Mouse (Mus musculus) heart, embryonic 14.5 days (tissue): ENCODE data around the gene Gpcpd1. TPM values are rescaled to one million over a fixed set of nuclear protein-coding genes. Genes with fewer than 3 reads are reported as not detected.
A peak's percentile ranks its signal among the peaks of the same experiment; 100 is the strongest.

Experiments
- ATAC-seq: fragments of 200-750 bp; cut with Nextera tagmentation; 2 replicates; pipeline ENCODE4 v1.8.0; 2017; ENCODE audit warnings: low read depth, moderate TSS enrichment; ENCODE audit not compliant: insufficient number of reproducible peaks, insufficient read depth, low FRiP score
- H3K27ac ChIP-seq, 2 experiments: fragments of 200-500 bp in 1 of 2; fragments of 300-500 bp in 1 of 2; sonication (generic) in 1 of 2; replicated peaks in 1 of 2; 2 replicates each; pipeline ENCODE4 v1.5.1; 2012 to 2014; ENCODE audit warnings: low read depth in 2 of 2, low read length in 2 of 2, control low read depth in 1 of 2, mild to moderate bottlenecking in 1 of 2, mixed read lengths in 1 of 2; ENCODE audit not compliant: control insufficient read depth in 1 of 2, insufficient read depth in 1 of 2
- H3K27me3 ChIP-seq: fragments of 300-500 bp; sonication (generic); 2 replicates; pipeline ENCODE4 v1.6.1; 2014; ENCODE audit warnings: mild to moderate bottlenecking, low read length, control low read depth; ENCODE audit not compliant: control insufficient read depth, insufficient read depth
- H3K36me3 ChIP-seq: fragments of 300-500 bp; sonication (generic); 2 replicates; pipeline ENCODE4 v1.6.1; 2014; ENCODE audit warnings: mild to moderate bottlenecking, control low read depth, low read length, mixed read lengths; ENCODE audit not compliant: control insufficient read depth, insufficient read depth
- H3K4me1 ChIP-seq, 2 experiments: fragments of 200-500 bp in 1 of 2; fragments of 300-500 bp in 1 of 2; sonication (generic) in 1 of 2; 2 replicates each; pipeline ENCODE4 v1.6.1; 2012 to 2014; ENCODE audit warnings: low read length in 2 of 2, control low read depth in 1 of 2, mixed read lengths in 1 of 2; ENCODE audit not compliant: control insufficient read depth in 2 of 2, insufficient read depth in 2 of 2
- H3K4me2 ChIP-seq: fragments of 300-500 bp; sonication (generic); 2 replicates; pipeline ENCODE4 v1.6.1; 2014; ENCODE audit warnings: mild to moderate bottlenecking, low read length
- H3K4me3 ChIP-seq, 2 experiments: fragments of 200-500 bp in 1 of 2; fragments of 300-500 bp in 1 of 2; sonication (generic) in 1 of 2; 2 replicates each; pipeline ENCODE4 v1.5.1; 2012 to 2014; ENCODE audit warnings: low read length in 2 of 2, mild to moderate bottlenecking in 2 of 2, control low read depth in 1 of 2, low read depth in 1 of 2, moderate library complexity in 1 of 2; ENCODE audit not compliant: control insufficient read depth in 1 of 2, insufficient read depth in 1 of 2
- H3K9ac ChIP-seq: fragments of 300-500 bp; sonication (generic); 2 replicates; pipeline ENCODE4 v1.6.1; 2014; ENCODE audit warnings: mild to moderate bottlenecking, low read length
- H3K9me3 ChIP-seq: fragments of 300-500 bp; sonication (generic); 2 replicates; pipeline ENCODE4 v1.6.1; 2016; ENCODE audit warnings: low read length, control low read depth; ENCODE audit not compliant: control insufficient read depth
- WGBS: fragments of 180-500 bp; shearing (Covaris S2); extraction: QIAGEN DNeasy Blood & Tissue Kit; methylation state at CpG from one replicate; pipeline ENCODE4 v1.1.7; 2014; 5-methylcytosine and 5-hydroxymethylcytosine counted together
- polyA plus RNA-seq: library from polyadenylated mRNA; unstranded; fragments of >200 nt; fragmentation: Nextera tagmentation; extraction: Ambion mirVana; gene quantifications from 2 replicates; pipeline ENCODE4 v1.2.1, GENCODE M21; 2014

Gene Gpcpd1
- polyA plus RNA-seq, 1 experiment from 2014 or later, result 34.1 TPM

GRCm38 (mm10) chr2:132576522-132577135 is 10.9 kb downstream of the Gpcpd1 start:
- peak overlapping the region; percentile 90 for H3K4me2 ChIP-seq
- 47% methylated on average over 3 of the region's 3 CpGs for WGBS
- peak overlapping the region in 1 of 2 experiments; percentile 79; a peak in 2 of 4 replicates for H3K4me3 ChIP-seq
- no peak for ATAC-seq
- peaks cover 5 to 29% of the 10 kb centered on the region in 2 experiments for H3K4me1 ChIP-seq
- H3K36me3 ChIP-seq, result peaks cover 3% of the 10 kb centered on the region
- H3K27me3 ChIP-seq, result no peaks in the 10 kb centered on the region
- 0 out of 4 replicates have a peak overlapping the region, but pooled peaks of 1 of the 2 experiments have one; percentile 3 for H3K27ac ChIP-seq
- peak overlapping the region; percentile 91 for H3K9ac ChIP-seq
- H3K9me3 ChIP-seq, result no peaks in the 10 kb centered on the region

- no peak for ATAC-seq
- Histone ChIP-seq H3K4me3 (peak overlapping the region in 1 of 2 experiments; percentile 79; a peak in 2 of 4 replicates), H3K27ac (0 out of 4 replicates have a peak overlapping the region, but pooled peaks of 1 of the 2 experiments have one; percentile 10), H3K4me1 (peaks cover 5 to 25% of the 10 kb centered on the region in 2 experiments), H3K27me3 (no peaks in the 10 kb centered on the region), H3K4me2 (peak overlapping the region; percentile 90), H3K9me3 (no peaks in the 10 kb centered on the region), H3K9ac (peak overlapping the region; percentile 38; the same call in 1 of the 2 replicates), H3K36me3 (peaks cover 10% of the 10 kb centered on the region)
- whole genome bisulfite sequencing, result 57% methylated on average over 11 of the region's 11 CpGs
These were observed 11.6 kb downstream of the Gpcpd1 start for GRCm38 (mm10) chr2:132575759-132576439.

- Histone ChIP-seq H3K27ac (no peak overlapping the region), H3K9ac (no peak overlapping the region), H3K9me3 (no peaks in the 10 kb centered on the region), H3K27me3 (no peaks in the 10 kb centered on the region), H3K4me3 (no peak overlapping the region), H3K4me2 (peak overlapping the region; percentile 90), H3K4me1 (peaks cover 5 to 25% of the 10 kb centered on the region in 2 experiments), H3K36me3 (peaks cover 16% of the 10 kb centered on the region)
- ATAC-seq, result no peak
- WGBS, result 59% methylated on average over 3 of the region's 3 CpGs
These were observed 12.3 kb downstream of the Gpcpd1 start for GRCm38 (mm10) chr2:132575256-132575655.

GRCm38 (mm10) chr2:132573280-132573679 is 14.2 kb downstream of the Gpcpd1 start:
- Histone ChIP-seq H3K27ac (no peak overlapping the region), H3K4me1 (peaks cover 5 to 25% of the 10 kb centered on the region in 2 experiments), H3K9ac (no peak overlapping the region), H3K4me2 (no peak overlapping the region), H3K36me3 (peaks cover 32% of the 10 kb centered on the region), H3K4me3 (no peak overlapping the region), H3K9me3 (no peaks in the 10 kb centered on the region), H3K27me3 (no peaks in the 10 kb centered on the region)
- WGBS, result 54% methylated on average over 2 of the region's 2 CpGs
- ATAC-seq, result no peak

GRCm38 (mm10) chr2:132572651-132573050 is 14.9 kb downstream of the Gpcpd1 start:
- 94% methylated on average over 3 of the region's 3 CpGs for WGBS
- H3K9ac ChIP-seq, result no peak overlapping the region
- H3K27me3 ChIP-seq, result no peaks in the 10 kb centered on the region
- peaks cover 38% of the 10 kb centered on the region for H3K36me3 ChIP-seq
- peaks cover 5 to 25% of the 10 kb centered on the region in 2 experiments for H3K4me1 ChIP-seq
- no peak overlapping the region for H3K27ac ChIP-seq
- H3K4me3 ChIP-seq, result no peak overlapping the region
- no peaks in the 10 kb centered on the region for H3K9me3 ChIP-seq
- H3K4me2 ChIP-seq, result no peak overlapping the region
- no peak for ATAC-seq

- no peak overlapping the region for H3K27ac ChIP-seq
- H3K4me3 ChIP-seq, result no peak overlapping the region
- no peaks in the 10 kb centered on the region for H3K9me3 ChIP-seq
- 94% methylated on average over 2 of the region's 2 CpGs for WGBS
- H3K27me3 ChIP-seq, result no peaks in the 10 kb centered on the region
- peaks cover 5 to 18% of the 10 kb centered on the region in 2 experiments for H3K4me1 ChIP-seq
- no peak for ATAC-seq
- no peak overlapping the region for H3K4me2 ChIP-seq
- peaks cover 52% of the 10 kb centered on the region for H3K36me3 ChIP-seq
- no peak overlapping the region for H3K9ac ChIP-seq
These were observed 16.2 kb downstream of the Gpcpd1 start for GRCm38 (mm10) chr2:132571301-132571700.

- peaks cover 5 to 14% of the 10 kb centered on the region in 2 experiments for H3K4me1 ChIP-seq
- peaks cover 56% of the 10 kb centered on the region for H3K36me3 ChIP-seq
- no peak for ATAC-seq
- H3K27ac ChIP-seq, result no peak overlapping the region
- H3K9me3 ChIP-seq, result no peaks in the 10 kb centered on the region
- H3K9ac ChIP-seq, result no peak overlapping the region
- no peak overlapping the region for H3K4me3 ChIP-seq
- H3K27me3 ChIP-seq, result no peaks in the 10 kb centered on the region
- no peak overlapping the region for H3K4me2 ChIP-seq
These were observed 16.7 kb downstream of the Gpcpd1 start for GRCm38 (mm10) chr2:132570869-132571268.
